Mouse (Mus musculus): ENCODE measurements around the gene Abcb1a.
"Not testable (repeated sequence)": the region's sequence is repeated elsewhere in the genome, so short reads cannot be mapped to it uniquely, and the experiment has no call there.

Abcb1a gene

DNA sequence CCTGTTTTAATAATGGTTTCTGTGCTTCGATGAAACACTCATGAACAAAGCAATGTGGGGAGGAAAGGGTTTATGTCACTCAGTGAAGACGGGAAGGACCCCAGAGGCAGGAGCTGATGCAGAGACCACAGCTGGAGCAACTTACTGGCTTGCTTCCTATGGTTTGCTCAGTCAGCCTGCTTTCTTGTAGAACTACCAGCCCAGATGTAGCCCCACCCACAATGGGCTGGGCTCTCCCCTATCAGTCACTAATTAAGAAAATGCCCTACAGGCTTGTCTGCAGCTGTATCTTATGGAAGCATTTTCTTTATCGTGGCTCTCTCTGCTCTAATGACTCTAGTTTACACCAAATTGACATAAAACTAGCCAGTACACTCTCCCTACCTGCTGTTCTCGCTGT is 67.9 kb downstream of the Abcb1a start:
- DNase-seq (ENCODE audit: low spot score), result no peak

DNA sequence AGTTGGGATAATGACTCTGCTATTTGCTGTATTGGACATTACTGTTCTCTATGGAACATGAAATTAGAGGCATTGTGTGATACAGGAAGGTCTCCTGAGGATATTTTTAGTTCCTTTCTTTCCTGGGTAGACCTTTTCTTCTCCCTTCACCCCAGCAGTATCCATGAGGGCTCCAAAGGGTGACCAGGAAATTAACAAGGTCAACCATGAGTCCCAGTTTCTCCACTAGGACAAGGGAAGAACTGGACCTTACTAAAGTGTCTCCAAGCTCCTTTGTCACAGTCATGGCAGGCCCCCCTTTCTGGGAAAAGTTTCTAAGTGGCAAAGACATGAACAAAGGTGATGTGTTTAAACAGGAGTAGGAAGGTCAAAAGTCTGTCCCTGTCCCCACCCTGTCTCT is 72.8 kb downstream of the Abcb1a start:
- no peak for DNase-seq (ENCODE audit: low spot score)

DNA sequence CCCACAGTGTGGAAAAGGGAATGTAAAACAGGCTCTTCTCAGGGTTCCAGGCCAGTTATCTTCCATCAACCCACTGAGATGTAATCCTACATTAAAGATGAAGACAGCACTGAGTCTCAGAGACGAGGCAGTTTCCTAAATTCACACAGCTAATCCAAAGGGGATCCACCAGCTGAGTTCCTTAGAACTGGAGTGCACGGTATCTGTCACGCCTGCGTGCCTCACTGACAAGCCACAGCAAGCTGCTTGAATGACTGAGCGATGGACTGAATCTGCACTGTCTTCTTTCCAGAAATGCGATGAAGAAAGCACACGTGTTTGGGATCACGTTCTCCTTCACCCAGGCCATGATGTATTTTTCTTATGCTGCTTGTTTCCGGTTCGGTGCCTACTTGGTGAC is 73.4 kb downstream of the Abcb1a start:
- not testable (repeated sequence) for DNase-seq (ENCODE audit: low spot score)

DNA sequence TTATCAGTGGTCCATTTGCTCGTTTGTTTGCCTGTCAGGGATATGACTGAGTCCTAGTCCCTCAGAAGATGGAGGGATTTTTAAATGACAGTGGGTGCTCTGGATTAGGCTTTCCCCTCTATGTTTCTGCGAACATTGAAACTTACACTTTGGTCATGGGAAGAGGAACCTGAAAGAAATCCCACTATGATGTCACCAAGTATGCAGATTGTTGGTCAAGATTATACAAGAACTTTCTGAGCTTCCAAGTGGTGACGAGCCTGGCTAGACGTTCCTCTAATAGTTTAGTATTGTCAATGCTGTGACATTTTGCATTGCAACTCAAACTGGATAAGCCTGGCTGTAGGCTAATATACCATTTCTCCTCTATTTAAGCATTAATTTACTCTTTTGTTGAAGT is 76.5 kb downstream of the Abcb1a start:
- DNase-seq (ENCODE audit: low spot score), result no peak

DNA sequence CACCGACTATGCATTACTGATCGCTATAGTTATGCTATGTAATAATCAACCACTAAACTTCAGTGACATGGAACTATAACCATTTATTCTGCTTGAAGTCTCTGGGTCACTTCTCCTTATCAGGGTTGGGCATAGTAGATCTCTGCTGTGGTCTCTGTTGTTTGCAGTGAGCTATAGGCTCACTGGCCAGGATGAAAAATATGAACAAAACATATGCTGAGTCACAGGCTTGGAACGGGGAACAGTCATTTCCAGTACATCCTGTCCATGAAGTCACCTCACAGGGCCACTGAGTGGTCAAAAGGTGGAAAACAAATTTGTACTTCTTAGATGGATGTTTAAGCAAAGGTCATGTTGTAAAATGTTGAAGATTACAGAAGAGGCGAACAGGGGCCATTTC is 77.2 kb downstream of the Abcb1a start:
- DNase-seq (ENCODE audit: low spot score), result no peak

DNA sequence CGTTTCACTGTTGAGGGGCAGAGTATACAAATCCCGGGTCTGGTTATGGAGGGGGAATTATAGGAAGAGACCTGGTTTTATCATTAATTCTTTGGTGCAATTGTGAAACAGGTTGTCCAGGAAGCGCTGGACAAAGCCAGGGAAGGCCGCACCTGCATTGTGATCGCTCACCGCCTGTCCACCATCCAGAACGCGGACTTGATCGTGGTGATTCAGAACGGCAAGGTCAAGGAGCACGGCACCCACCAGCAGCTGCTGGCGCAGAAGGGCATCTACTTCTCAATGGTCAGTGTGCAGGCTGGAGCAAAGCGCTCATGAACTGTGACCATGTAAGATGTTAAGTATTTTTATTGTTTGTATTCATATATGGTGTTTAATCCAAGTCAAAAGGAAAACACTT is 87.4 kb downstream of the Abcb1a start:
- not testable (repeated sequence) for DNase-seq (ENCODE audit: low spot score)

DNA sequence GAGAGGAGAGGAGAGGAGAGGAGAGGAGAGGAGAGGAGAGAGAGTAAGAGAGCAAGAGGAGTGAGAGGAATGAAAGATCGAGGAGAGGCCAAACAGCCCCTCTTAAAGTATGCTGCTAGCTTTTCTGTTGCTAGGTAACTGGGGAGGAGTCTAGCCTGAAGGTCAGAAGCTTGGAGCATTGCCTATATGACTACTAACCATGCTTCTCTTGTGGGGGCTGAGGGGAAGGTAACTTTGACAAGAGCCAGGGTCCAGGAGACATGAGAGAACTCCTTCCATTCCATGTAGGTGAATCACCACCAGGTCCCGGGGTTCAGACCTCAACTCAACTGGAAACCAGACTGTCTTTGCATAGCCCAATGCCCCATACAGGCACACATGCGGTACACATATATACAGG is 113.0 kb downstream of the Abcb1a start:
- no peak for DNase-seq (ENCODE audit: low spot score)

DNA sequence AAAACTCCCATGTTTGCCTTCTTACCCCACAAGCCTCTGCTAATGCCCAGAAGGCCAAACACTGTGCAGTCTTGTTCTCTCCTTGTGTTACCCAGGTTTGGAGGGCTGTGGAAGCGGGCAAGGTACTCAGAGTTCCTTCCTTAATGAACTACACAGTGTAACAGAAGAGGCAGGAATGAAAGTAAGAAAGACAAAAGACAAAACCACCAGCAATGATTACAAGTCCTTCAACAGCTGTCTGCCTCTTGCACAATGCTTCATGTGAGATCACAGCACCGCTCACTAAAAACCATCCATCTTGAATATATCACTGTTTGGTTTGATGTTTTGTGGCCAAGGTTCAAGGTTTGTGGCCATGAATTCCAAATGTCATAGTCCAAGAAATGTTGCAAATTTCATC is 118.4 kb downstream of the Abcb1a start:
- DNase-seq (ENCODE audit: low spot score), result no peak

DNA sequence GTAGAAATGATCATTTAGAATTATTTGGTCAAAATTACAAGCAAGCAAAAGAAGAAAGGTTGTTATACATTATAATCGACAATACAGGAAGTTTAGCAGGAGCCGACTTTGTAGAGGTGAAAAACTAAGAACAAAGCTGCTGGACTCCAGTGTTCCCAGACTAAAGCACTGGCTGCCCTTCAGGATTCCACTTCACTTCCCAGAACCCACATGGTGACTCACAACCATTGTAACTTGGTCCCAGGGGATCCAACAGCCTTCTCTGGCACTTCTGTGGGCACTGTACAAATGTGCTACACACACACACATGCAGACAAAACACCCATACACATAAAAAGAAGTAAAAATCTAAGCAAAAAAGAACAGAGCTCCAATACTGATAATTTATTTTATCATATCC is 118.9 kb downstream of the Abcb1a start:
- DNase-seq (ENCODE audit: low spot score), result no peak

DNA sequence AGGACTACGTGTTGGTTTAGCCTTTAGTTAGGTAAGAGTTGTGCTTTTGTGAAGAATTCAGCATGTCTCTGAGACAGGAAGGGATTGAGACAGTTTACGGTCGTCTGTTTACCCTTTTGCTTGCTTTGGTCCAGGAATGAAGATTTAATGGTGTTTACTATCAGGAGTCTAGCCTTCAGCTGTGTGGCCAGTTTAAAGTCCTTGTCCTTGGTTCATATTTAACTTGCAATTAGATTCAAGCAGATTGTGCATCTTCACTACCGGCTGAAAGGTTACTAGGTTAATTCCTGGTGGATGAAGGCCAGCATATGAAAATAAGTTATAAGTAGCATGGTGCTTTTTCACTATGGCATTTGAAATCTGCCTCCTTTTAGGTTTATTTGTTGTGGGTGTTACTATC is 132.4 kb downstream of the Abcb1a start:
- DNase-seq (ENCODE audit: low spot score), result no peak

All from testis, postnatal 14 days (tissue).